Mouse (Mus musculus): Measurements from ENCODE around the gene Mpeg1. TPM values are rescaled to one million over a fixed set of nuclear protein-coding genes. Genes with fewer than 3 reads are reported as not detected.

The Mpeg1 gene
- polyA plus RNA-seq, 1 experiment from 2014 or later, result 0.47 TPM

DNA sequence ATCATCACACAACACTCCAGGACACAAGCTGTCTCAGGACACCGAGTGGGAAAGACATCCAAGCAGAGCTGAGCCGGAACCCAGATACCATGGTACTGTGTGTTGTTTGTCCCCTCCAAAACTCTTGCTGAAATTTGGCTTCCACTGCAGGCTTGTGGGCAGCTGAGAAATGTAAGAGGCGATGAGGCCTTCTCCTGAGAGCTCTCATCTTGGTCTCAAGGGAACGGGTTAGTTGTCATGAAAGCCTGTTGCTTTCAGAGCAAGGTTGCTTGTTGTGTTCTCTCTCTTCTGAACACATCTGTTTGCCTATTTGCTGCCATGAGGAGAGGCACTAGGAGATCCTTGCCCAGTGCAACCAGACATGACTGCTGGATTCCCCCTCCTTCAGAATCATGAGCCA lies 13.4 kb downstream of the Mpeg1 start:
- no peak overlapping the region for H3K4me3 ChIP-seq (replicated peaks; ENCODE audit: low read length)
- no peaks in the 10 kb centered on the region for H3K9me3 ChIP-seq (ENCODE audit: control insufficient read depth, low read length)
- no peak overlapping the region for H3K4me2 ChIP-seq (ENCODE audit: low read length)
- H3K36me3 ChIP-seq (ENCODE audit: control insufficient read depth, insufficient read depth), result peaks cover 5% of the 10 kb centered on the region
- no peak overlapping the region for H3K9ac ChIP-seq (replicated peaks; ENCODE audit: low read depth, low read length)
- H3K4me1 ChIP-seq (replicated peaks; ENCODE audit: control insufficient read depth, insufficient read depth, low read length), result peaks cover 9% of the 10 kb centered on the region
- WGBS, result 93% methylated on average over 4 of the region's 4 CpGs
- ATAC-seq, result no peak
- H3K27ac ChIP-seq (ENCODE audit: low read length), result no peak overlapping the region
- no peaks in the 10 kb centered on the region for H3K27me3 ChIP-seq (replicated peaks; ENCODE audit: control insufficient read depth, insufficient read depth, low read length)

GRCm38 (mm10) chr19:12475380-12476250 lies 15.0 kb downstream of the Mpeg1 start:
- Histone ChIP-seq H3K4me3 (replicated peaks; ENCODE audit: low read length) (no peak overlapping the region), H3K4me2 (ENCODE audit: low read length) (no peak overlapping the region), H3K9ac (replicated peaks; ENCODE audit: low read depth, low read length) (no peak overlapping the region), H3K36me3 (ENCODE audit: control insufficient read depth, insufficient read depth) (no peaks in the 10 kb centered on the region; the same call in 1 of the 2 replicates), H3K9me3 (ENCODE audit: control insufficient read depth, low read length) (no peaks in the 10 kb centered on the region), H3K27ac (ENCODE audit: low read length) (peak overlapping the region; percentile 41; the same call in 1 of the 2 replicates), H3K27me3 (replicated peaks; ENCODE audit: control insufficient read depth, insufficient read depth, low read length) (no peaks in the 10 kb centered on the region), H3K4me1 (replicated peaks; ENCODE audit: control insufficient read depth, insufficient read depth, low read length) (peaks cover 9% of the 10 kb centered on the region)
- ATAC-seq, result peak; percentile 96
- WGBS, result 50% methylated on average over 15 of the region's 15 CpGs

- H3K9ac ChIP-seq (replicated peaks; ENCODE audit: low read depth, low read length), result no peak overlapping the region
- ATAC-seq, result no peak
- no peak overlapping the region for H3K4me3 ChIP-seq (replicated peaks; ENCODE audit: low read length)
- H3K4me1 ChIP-seq (replicated peaks; ENCODE audit: control insufficient read depth, insufficient read depth, low read length), result peaks cover 9% of the 10 kb centered on the region
- no peak overlapping the region for H3K4me2 ChIP-seq (ENCODE audit: low read length)
- no peaks in the 10 kb centered on the region for H3K9me3 ChIP-seq (ENCODE audit: control insufficient read depth, low read length)
- peaks cover 7% of the 10 kb centered on the region; the same call in 1 of the 2 replicates for H3K36me3 ChIP-seq (ENCODE audit: control insufficient read depth, insufficient read depth)
- H3K27ac ChIP-seq (ENCODE audit: low read length), result no peak overlapping the region
- 67% methylated on average over 5 of the region's 5 CpGs for WGBS
- H3K27me3 ChIP-seq (replicated peaks; ENCODE audit: control insufficient read depth, insufficient read depth, low read length), result no peaks in the 10 kb centered on the region
Observed at GRCm38 (mm10) chr19:12476721-12477270, 16.2 kb downstream of the Mpeg1 start.

DNA sequence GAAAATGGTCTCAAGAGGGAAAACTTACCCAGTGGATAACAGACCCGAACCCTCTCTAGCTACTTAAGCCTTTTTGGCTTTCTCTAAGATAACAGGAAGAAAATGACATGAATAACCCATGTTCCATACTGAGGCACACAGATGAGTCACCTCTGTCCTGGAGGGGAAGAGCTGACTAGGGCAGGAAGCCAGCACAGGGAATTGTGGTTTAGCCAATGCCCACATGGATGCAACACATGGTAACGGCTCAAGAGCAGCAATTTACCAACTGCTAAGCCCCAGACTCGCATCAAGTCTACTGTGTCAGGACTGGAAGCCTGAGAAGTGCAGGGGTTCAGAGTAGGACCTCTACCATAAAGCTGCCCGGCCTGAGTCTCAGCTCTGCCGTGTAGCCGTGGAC lies 17.8 kb downstream of the Mpeg1 start:
- Histone ChIP-seq H3K9me3 (ENCODE audit: control insufficient read depth, low read length) (no peaks in the 10 kb centered on the region), H3K27me3 (replicated peaks; ENCODE audit: control insufficient read depth, insufficient read depth, low read length) (no peaks in the 10 kb centered on the region), H3K4me2 (ENCODE audit: low read length) (no peak overlapping the region), H3K4me3 (replicated peaks; ENCODE audit: low read length) (no peak overlapping the region), H3K27ac (ENCODE audit: low read length) (no peak overlapping the region), H3K36me3 (ENCODE audit: control insufficient read depth, insufficient read depth) (peaks cover 14% of the 10 kb centered on the region), H3K9ac (replicated peaks; ENCODE audit: low read depth, low read length) (no peak overlapping the region), H3K4me1 (replicated peaks; ENCODE audit: control insufficient read depth, insufficient read depth, low read length) (peaks cover 9% of the 10 kb centered on the region)
- 94% methylated on average over 6 of the region's 6 CpGs for WGBS
- ATAC-seq, result no peak

DNA sequence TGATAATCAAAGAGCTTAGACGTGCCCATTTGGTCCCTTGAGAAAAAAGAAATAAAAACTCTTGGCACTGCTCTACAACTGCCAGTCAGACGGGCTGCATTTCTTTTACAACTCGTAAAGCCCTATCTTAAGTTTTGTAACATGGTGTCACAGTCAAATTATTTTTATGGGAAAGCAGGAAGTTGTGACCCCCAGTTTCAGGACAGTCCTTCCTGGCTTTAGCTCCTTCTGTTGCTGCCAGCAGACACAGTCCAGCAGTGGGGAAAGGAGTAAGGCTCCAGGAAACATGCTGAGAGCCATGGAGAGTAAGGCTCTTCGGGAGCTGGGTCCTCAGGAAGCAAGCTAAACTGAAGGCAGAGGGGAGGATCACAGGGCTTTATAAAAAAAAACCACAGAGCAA lies 23.2 kb downstream of the Mpeg1 start:
- no peak overlapping the region for H3K27ac ChIP-seq (ENCODE audit: low read length)
- H3K9me3 ChIP-seq (ENCODE audit: control insufficient read depth, low read length), result no peaks in the 10 kb centered on the region
- no peak overlapping the region for H3K9ac ChIP-seq (replicated peaks; ENCODE audit: low read depth, low read length)
- H3K4me2 ChIP-seq (ENCODE audit: low read length), result no peak overlapping the region
- peaks cover 14% of the 10 kb centered on the region; the same call in 1 of the 2 replicates for H3K36me3 ChIP-seq (ENCODE audit: control insufficient read depth, insufficient read depth)
- no peak for ATAC-seq
- no peak overlapping the region for H3K4me3 ChIP-seq (replicated peaks; ENCODE audit: low read length)
- no peaks in the 10 kb centered on the region for H3K27me3 ChIP-seq (replicated peaks; ENCODE audit: control insufficient read depth, insufficient read depth, low read length)
- peaks cover 4% of the 10 kb centered on the region for H3K4me1 ChIP-seq (replicated peaks; ENCODE audit: control insufficient read depth, insufficient read depth, low read length)
- 64% methylated on average over 4 of the region's 4 CpGs for WGBS

DNA sequence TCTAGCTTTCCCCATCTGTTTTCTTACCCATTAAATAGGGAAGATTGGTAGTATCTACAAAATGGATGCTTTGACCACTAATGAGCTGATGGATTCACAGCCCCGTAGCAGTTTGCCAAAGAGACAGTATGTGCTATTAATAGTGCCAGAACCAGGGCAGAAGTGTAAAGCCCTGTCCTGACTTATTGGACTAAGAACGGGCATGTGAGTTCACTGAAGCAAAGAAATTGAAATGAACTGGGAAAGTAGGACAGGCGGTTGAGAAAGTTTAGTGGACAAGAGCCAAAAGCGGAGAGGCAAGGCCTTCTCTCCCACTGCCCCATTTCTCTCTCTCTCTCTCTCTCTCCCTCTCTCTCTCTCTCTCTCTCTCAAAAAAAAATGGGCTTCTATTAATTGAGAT lies 23.6 kb downstream of the Mpeg1 start:
- H3K27ac ChIP-seq (ENCODE audit: low read length), result no peak overlapping the region
- no peaks in the 10 kb centered on the region for H3K27me3 ChIP-seq (replicated peaks; ENCODE audit: control insufficient read depth, insufficient read depth, low read length)
- WGBS, result 48% methylated on average over 4 of the region's 4 CpGs
- H3K9me3 ChIP-seq (ENCODE audit: control insufficient read depth, low read length), result no peaks in the 10 kb centered on the region
- ATAC-seq, result no peak
- H3K9ac ChIP-seq (replicated peaks; ENCODE audit: low read depth, low read length), result no peak overlapping the region
- H3K36me3 ChIP-seq (ENCODE audit: control insufficient read depth, insufficient read depth), result peaks cover 14% of the 10 kb centered on the region; the same call in 1 of the 2 replicates
- no peak overlapping the region for H3K4me3 ChIP-seq (replicated peaks; ENCODE audit: low read length)
- no peak overlapping the region for H3K4me2 ChIP-seq (ENCODE audit: low read length)
- H3K4me1 ChIP-seq (replicated peaks; ENCODE audit: control insufficient read depth, insufficient read depth, low read length), result peaks cover 8% of the 10 kb centered on the region

DNA sequence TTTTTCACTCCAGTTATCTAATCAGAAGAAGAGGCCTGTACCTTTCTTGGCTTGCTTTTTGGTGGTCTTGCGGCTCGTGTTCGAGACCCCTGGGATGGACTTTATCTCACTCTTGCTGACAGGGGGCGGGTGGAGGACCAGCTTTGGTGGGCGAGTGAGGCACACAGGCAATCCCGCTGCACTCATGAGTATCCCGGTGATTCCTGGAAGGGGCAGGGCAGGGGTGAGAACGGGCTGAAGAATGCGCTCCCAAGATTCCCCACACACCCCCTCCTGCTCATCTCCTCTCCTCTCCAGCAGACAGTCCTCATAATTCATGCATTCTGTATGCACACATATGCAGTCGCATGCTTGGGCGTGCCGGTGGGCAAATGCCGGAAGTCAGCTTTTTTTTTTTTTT lies 24.6 kb downstream of the Mpeg1 start:
- H3K9ac ChIP-seq (replicated peaks; ENCODE audit: low read depth, low read length), result no peak overlapping the region
- no peaks in the 10 kb centered on the region for H3K9me3 ChIP-seq (ENCODE audit: control insufficient read depth, low read length)
- peaks cover 15% of the 10 kb centered on the region for H3K4me1 ChIP-seq (replicated peaks; ENCODE audit: control insufficient read depth, insufficient read depth, low read length)
- ATAC-seq, result no peak
- peaks cover 14% of the 10 kb centered on the region; the same call in 1 of the 2 replicates for H3K36me3 ChIP-seq (ENCODE audit: control insufficient read depth, insufficient read depth)
- H3K4me3 ChIP-seq (replicated peaks; ENCODE audit: low read length), result no peak overlapping the region
- WGBS, result 94% methylated on average over 13 of the region's 13 CpGs
- H3K27ac ChIP-seq (ENCODE audit: low read length), result no peak overlapping the region
- no peak overlapping the region for H3K4me2 ChIP-seq (ENCODE audit: low read length)
- H3K27me3 ChIP-seq (replicated peaks; ENCODE audit: control insufficient read depth, insufficient read depth, low read length), result no peaks in the 10 kb centered on the region

- H3K27ac ChIP-seq (ENCODE audit: low read length), result no peak overlapping the region
- ATAC-seq, result no peak
- no peaks in the 10 kb centered on the region for H3K9me3 ChIP-seq (ENCODE audit: control insufficient read depth, low read length)
- H3K4me1 ChIP-seq (replicated peaks; ENCODE audit: control insufficient read depth, insufficient read depth, low read length), result peaks cover 15% of the 10 kb centered on the region
- H3K4me3 ChIP-seq (replicated peaks; ENCODE audit: low read length), result no peak overlapping the region
- H3K27me3 ChIP-seq (replicated peaks; ENCODE audit: control insufficient read depth, insufficient read depth, low read length), result no peaks in the 10 kb centered on the region
- 71% methylated on average over 3 of the region's 3 CpGs for WGBS
- H3K36me3 ChIP-seq (ENCODE audit: control insufficient read depth, insufficient read depth), result peaks cover 14% of the 10 kb centered on the region; the same call in 1 of the 2 replicates
- H3K9ac ChIP-seq (replicated peaks; ENCODE audit: low read depth, low read length), result no peak overlapping the region
- H3K4me2 ChIP-seq (ENCODE audit: low read length), result no peak overlapping the region
Observed at GRCm38 (mm10) chr19:12485631-12486030, 25.1 kb downstream of the Mpeg1 start.

GRCm38 (mm10) chr19:12486875-12487274 lies 26.3 kb downstream of the Mpeg1 start:
- Histone ChIP-seq H3K4me2 (ENCODE audit: low read length) (no peak overlapping the region), H3K27me3 (replicated peaks; ENCODE audit: control insufficient read depth, insufficient read depth, low read length) (no peaks in the 10 kb centered on the region), H3K4me3 (replicated peaks; ENCODE audit: low read length) (no peak overlapping the region), H3K4me1 (replicated peaks; ENCODE audit: control insufficient read depth, insufficient read depth, low read length) (peaks cover 15% of the 10 kb centered on the region), H3K36me3 (ENCODE audit: control insufficient read depth, insufficient read depth) (peaks cover 12% of the 10 kb centered on the region), H3K9ac (replicated peaks; ENCODE audit: low read depth, low read length) (no peak overlapping the region), H3K27ac (ENCODE audit: low read length) (no peak overlapping the region), H3K9me3 (ENCODE audit: control insufficient read depth, low read length) (no peaks in the 10 kb centered on the region)
- 91% methylated on average over 6 of the region's 6 CpGs for WGBS
- ATAC-seq, result no peak

All from forebrain, embryonic 16.5 days (tissue).